Mouse (Mus musculus): ENCODE measurements around the gene Zbed6.
"Not testable (repeated sequence)": the region's sequence is repeated elsewhere in the genome, so short reads cannot be mapped to it uniquely, and the experiment has no call there.

Zbed6 gene

GRCm38 (mm10) chr1:133660466-133661202 lies at the start of gene Zbed6:
Zbed6 (minus strand) TSS chr1:133660885.
- H3K27me3 ChIP-seq (ENCODE audit: control insufficient read depth, insufficient read depth, low read length, poor library complexity, severe bottlenecking) = no peaks in the 10 kb centered on the region
- DNase-seq (ENCODE audit: low read depth, low spot score) = peak; percentile 42

GRCm38 (mm10) chr1:133709292-133709691 lies 48.6 kb upstream of the Zbed6 start:
- DNase-seq (ENCODE audit: low read depth, low spot score) = no peak
- H3K27me3 ChIP-seq (ENCODE audit: control insufficient read depth, insufficient read depth, low read length, poor library complexity, severe bottlenecking) = no peaks in the 10 kb centered on the region

More at GRCm38 (mm10) chr1:133660466-133661202, at the start of gene Zbed6:
- no peaks in the 10 kb centered on the region for H3K36me3 ChIP-seq (ENCODE audit: control insufficient read depth, insufficient read depth, low read length, poor library complexity, severe bottlenecking)

GRCm38 (mm10) chr1:133701824-133702223 lies 41.1 kb upstream of the Zbed6 start:
- peak; percentile 44 for DNase-seq (ENCODE audit: low read depth, low spot score)
- H3K27me3 ChIP-seq (ENCODE audit: control insufficient read depth, insufficient read depth, low read length, poor library complexity, severe bottlenecking); H3K36me3 ChIP-seq (ENCODE audit: control insufficient read depth, insufficient read depth, low read length, poor library complexity, severe bottlenecking): not testable (repeated sequence)

More at GRCm38 (mm10) chr1:133709292-133709691, 48.6 kb upstream of the Zbed6 start:
- H3K36me3 ChIP-seq (ENCODE audit: control insufficient read depth, insufficient read depth, low read length, poor library complexity, severe bottlenecking) = no peaks in the 10 kb centered on the region

- peak; percentile 16 for DNase-seq (ENCODE audit: low read depth, low spot score)
- Histone ChIP-seq H3K27me3 (ENCODE audit: control insufficient read depth, insufficient read depth, low read length, poor library complexity, severe bottlenecking) (no peaks in the 10 kb centered on the region), H3K36me3 (ENCODE audit: control insufficient read depth, insufficient read depth, low read length, poor library complexity, severe bottlenecking) (no peaks in the 10 kb centered on the region)
These were observed 37.4 kb upstream of the Zbed6 start for GRCm38 (mm10) chr1:133697935-133698620.

- DNase-seq (ENCODE audit: low read depth, low spot score) = no peak
- Histone ChIP-seq H3K27me3 (ENCODE audit: control insufficient read depth, insufficient read depth, low read length, poor library complexity, severe bottlenecking) (no peaks in the 10 kb centered on the region), H3K36me3 (ENCODE audit: control insufficient read depth, insufficient read depth, low read length, poor library complexity, severe bottlenecking) (no peaks in the 10 kb centered on the region)
These were observed 35.2 kb upstream of the Zbed6 start for GRCm38 (mm10) chr1:133695901-133696300.

- H3K27me3 ChIP-seq (ENCODE audit: control insufficient read depth, insufficient read depth, low read length, poor library complexity, severe bottlenecking) = no peaks in the 10 kb centered on the region
These were observed 34.2 kb upstream of the Zbed6 start for GRCm38 (mm10) chr1:133694876-133695275.

GRCm38 (mm10) chr1:133694301-133694700 lies 33.6 kb upstream of the Zbed6 start:
- no peaks in the 10 kb centered on the region for H3K36me3 ChIP-seq (ENCODE audit: control insufficient read depth, insufficient read depth, low read length, poor library complexity, severe bottlenecking)
- no peak for DNase-seq (ENCODE audit: low read depth, low spot score)
- H3K27me3 ChIP-seq (ENCODE audit: control insufficient read depth, insufficient read depth, low read length, poor library complexity, severe bottlenecking) = no peaks in the 10 kb centered on the region

More at GRCm38 (mm10) chr1:133694876-133695275, 34.2 kb upstream of the Zbed6 start:
- DNase-seq (ENCODE audit: low read depth, low spot score) = peak; percentile 81
- no peaks in the 10 kb centered on the region for H3K36me3 ChIP-seq (ENCODE audit: control insufficient read depth, insufficient read depth, low read length, poor library complexity, severe bottlenecking)

GRCm38 (mm10) chr1:133693536-133694114 lies 32.9 kb upstream of the Zbed6 start:
- no peak for DNase-seq (ENCODE audit: low read depth, low spot score)
- no peaks in the 10 kb centered on the region for H3K36me3 ChIP-seq (ENCODE audit: control insufficient read depth, insufficient read depth, low read length, poor library complexity, severe bottlenecking)
- no peaks in the 10 kb centered on the region for H3K27me3 ChIP-seq (ENCODE audit: control insufficient read depth, insufficient read depth, low read length, poor library complexity, severe bottlenecking)

GRCm38 (mm10) chr1:133692195-133692594 lies 31.5 kb upstream of the Zbed6 start:
- no peak for DNase-seq (ENCODE audit: low read depth, low spot score)
- H3K27me3 ChIP-seq (ENCODE audit: control insufficient read depth, insufficient read depth, low read length, poor library complexity, severe bottlenecking) = no peaks in the 10 kb centered on the region

GRCm38 (mm10) chr1:133691046-133691445 lies 30.4 kb upstream of the Zbed6 start:
- H3K36me3 ChIP-seq (ENCODE audit: control insufficient read depth, insufficient read depth, low read length, poor library complexity, severe bottlenecking) = peaks cover 4% of the 10 kb centered on the region; the same call in 1 of the 2 replicates
- H3K27me3 ChIP-seq (ENCODE audit: control insufficient read depth, insufficient read depth, low read length, poor library complexity, severe bottlenecking) = no peaks in the 10 kb centered on the region
- no peak for DNase-seq (ENCODE audit: low read depth, low spot score)

More at GRCm38 (mm10) chr1:133692195-133692594, 31.5 kb upstream of the Zbed6 start:
- H3K36me3 ChIP-seq (ENCODE audit: control insufficient read depth, insufficient read depth, low read length, poor library complexity, severe bottlenecking) = peaks cover 3% of the 10 kb centered on the region; the same call in 1 of the 2 replicates

- DNase-seq (ENCODE audit: low read depth, low spot score) = peak; percentile 82
- H3K27me3 ChIP-seq (ENCODE audit: control insufficient read depth, insufficient read depth, low read length, poor library complexity, severe bottlenecking) = no peaks in the 10 kb centered on the region
- H3K36me3 ChIP-seq (ENCODE audit: control insufficient read depth, insufficient read depth, low read length, poor library complexity, severe bottlenecking) = peaks cover 5% of the 10 kb centered on the region; the same call in 1 of the 2 replicates
These were observed 29.2 kb upstream of the Zbed6 start, which contains the start of gene Lax1 for GRCm38 (mm10) chr1:133689897-133690296. Lax1 (minus strand) TSS chr1:133690108.

- no peak for DNase-seq (ENCODE audit: low read depth, low spot score)
- Histone ChIP-seq H3K36me3 (ENCODE audit: control insufficient read depth, insufficient read depth, low read length, poor library complexity, severe bottlenecking) (peaks cover 5% of the 10 kb centered on the region; the same call in 1 of the 2 replicates), H3K27me3 (ENCODE audit: control insufficient read depth, insufficient read depth, low read length, poor library complexity, severe bottlenecking) (no peaks in the 10 kb centered on the region)
These were observed 27.6 kb upstream of the Zbed6 start for GRCm38 (mm10) chr1:133688301-133688700.

- Histone ChIP-seq H3K27me3 (ENCODE audit: control insufficient read depth, insufficient read depth, low read length, poor library complexity, severe bottlenecking) (no peaks in the 10 kb centered on the region), H3K36me3 (ENCODE audit: control insufficient read depth, insufficient read depth, low read length, poor library complexity, severe bottlenecking) (peaks cover 9% of the 10 kb centered on the region; the same call in 1 of the 2 replicates)
- DNase-seq (ENCODE audit: low read depth, low spot score) = no peak
These were observed 25.2 kb upstream of the Zbed6 start for GRCm38 (mm10) chr1:133685749-133686519.

GRCm38 (mm10) chr1:133671801-133672200 lies 11.1 kb upstream of the Zbed6 start:
- H3K36me3 ChIP-seq (ENCODE audit: control insufficient read depth, insufficient read depth, low read length, poor library complexity, severe bottlenecking) = no peaks in the 10 kb centered on the region
- no peak for DNase-seq (ENCODE audit: low read depth, low spot score)
- no peaks in the 10 kb centered on the region for H3K27me3 ChIP-seq (ENCODE audit: control insufficient read depth, insufficient read depth, low read length, poor library complexity, severe bottlenecking)

Measured in splenic B cell, adult 2 months (primary cell).